Mouse (Mus musculus) stomach, embryonic 16.5 days (tissue): ENCODE results near the gene Dhtkd1. TPM values are rescaled to one million over a fixed set of nuclear protein-coding genes. Genes with fewer than 3 reads are reported as not detected.
A peak's percentile ranks its signal among the peaks of the same experiment; 100 is the strongest.
"Not testable (repeated sequence)": the region's sequence is repeated elsewhere in the genome, so short reads cannot be mapped to it uniquely, and the experiment has no call there.

ENCODE experiments used
- ATAC-seq: fragments of 200-750 bp; cut with Nextera tagmentation; 2 replicates; pipeline ENCODE4 v1.8.0; 2017; ENCODE audit warnings: moderate number of reproducible peaks, moderate TSS enrichment; ENCODE audit not compliant: insufficient read depth, low FRiP score
- H3K27ac ChIP-seq: fragments of 300-500 bp; sonication (generic); 2 replicates; pipeline ENCODE4 v1.5.1; 2014; ENCODE audit warnings: low read length
- H3K27me3 ChIP-seq: fragments of 300-500 bp; sonication (generic); 2 replicates; pipeline ENCODE4 v1.6.1; 2014; ENCODE audit warnings: low read length, control low read depth, mixed read lengths; ENCODE audit not compliant: control insufficient read depth, insufficient read depth
- H3K36me3 ChIP-seq: fragments of 300-500 bp; sonication (generic); 2 replicates; pipeline ENCODE4 v1.6.1; 2014; ENCODE audit warnings: low read length; ENCODE audit not compliant: control insufficient read depth, insufficient read depth
- H3K4me1 ChIP-seq: fragments of 300-500 bp; sonication (generic); 2 replicates; pipeline ENCODE4 v1.6.1; 2014; ENCODE audit warnings: low read length, control low read depth, mixed read lengths; ENCODE audit not compliant: control insufficient read depth, insufficient read depth
- H3K4me2 ChIP-seq: fragments of 300-500 bp; sonication (generic); 2 replicates; pipeline ENCODE4 v1.6.1; 2014; ENCODE audit warnings: low read depth, low read length, mixed read lengths
- H3K4me3 ChIP-seq: fragments of 300-500 bp; sonication (generic); replicated peaks from 2 replicates; pipeline ENCODE4 v1.5.1; 2014; ENCODE audit warnings: mild to moderate bottlenecking, low read length
- H3K9ac ChIP-seq: fragments of 300-500 bp; sonication (generic); 2 replicates; pipeline ENCODE4 v1.6.1; 2014; ENCODE audit warnings: low read length
- H3K9me3 ChIP-seq: fragments of 300-500 bp; sonication (generic); replicated peaks from 2 replicates; pipeline ENCODE4 v1.6.1; 2016; ENCODE audit warnings: low read length, control low read depth; ENCODE audit not compliant: control insufficient read depth
- WGBS: fragments of 180-500 bp; shearing (Covaris S2); extraction: QIAGEN DNeasy Blood & Tissue Kit; methylation state at CpG from one replicate; pipeline ENCODE4 v1.1.7; 2014; 5-methylcytosine and 5-hydroxymethylcytosine counted together
- polyA plus RNA-seq: library from polyadenylated mRNA; unstranded; fragments of >200 nt; fragmentation: Nextera tagmentation; extraction: Ambion mirVana; gene quantifications from 2 replicates; pipeline ENCODE4 v1.2.1, GENCODE M21; 2015

Dhtkd1 gene
- 2.4 and 3.4 TPM in 2 replicates for polyA plus RNA-seq

DNA sequence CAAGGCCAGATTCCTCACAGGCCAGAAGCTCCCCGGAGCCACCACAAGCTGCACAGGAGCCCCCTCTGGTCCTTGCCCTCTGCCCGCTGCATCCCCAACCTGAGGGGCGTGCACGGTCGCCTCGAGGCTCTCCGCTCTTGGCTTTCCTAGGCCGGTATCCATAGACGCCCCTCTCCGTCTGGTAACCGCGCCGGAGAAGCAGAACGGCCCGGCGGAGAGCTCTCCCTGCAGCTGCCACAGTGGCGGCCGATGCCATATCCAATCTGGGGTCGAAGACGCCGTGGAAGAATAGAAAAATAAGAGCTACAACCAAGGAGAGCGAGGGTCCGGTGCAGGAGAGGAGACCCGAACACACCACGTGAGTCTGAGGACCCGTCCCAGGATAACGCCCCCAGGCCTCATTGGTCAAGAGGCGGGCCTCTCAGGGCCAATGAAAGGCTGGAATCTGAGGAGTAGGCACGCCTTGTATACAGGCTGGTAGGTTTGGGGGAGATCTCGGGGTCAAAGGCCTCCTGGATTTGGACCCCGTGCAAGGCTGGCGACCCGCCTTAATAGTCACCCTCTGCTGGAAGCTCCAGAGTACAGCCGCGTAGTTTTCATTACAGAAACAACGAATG lies at the start of gene Dhtkd1:
Dhtkd1 (minus strand) TSS at position 377 of the 617 bp plus-strand sequence.
- H3K27me3 ChIP-seq = no peaks in the 10 kb centered on the region
- ATAC-seq = peak; percentile 92
- H3K4me3 ChIP-seq = peak within 1 kb of the TSS; percentile 61
- no peaks in the 10 kb centered on the region for H3K9me3 ChIP-seq
- H3K36me3 ChIP-seq = no peaks in the 10 kb centered on the region
- no peaks in the 10 kb centered on the region for H3K4me1 ChIP-seq
- peak within 1 kb of the TSS; percentile 81 for H3K9ac ChIP-seq
- peak within 1 kb of the TSS; percentile 91 for H3K4me2 ChIP-seq
- under 1% methylated on average over 36 of the region's 36 CpGs for WGBS
- H3K27ac ChIP-seq = no peak within 1 kb of the TSS

DNA sequence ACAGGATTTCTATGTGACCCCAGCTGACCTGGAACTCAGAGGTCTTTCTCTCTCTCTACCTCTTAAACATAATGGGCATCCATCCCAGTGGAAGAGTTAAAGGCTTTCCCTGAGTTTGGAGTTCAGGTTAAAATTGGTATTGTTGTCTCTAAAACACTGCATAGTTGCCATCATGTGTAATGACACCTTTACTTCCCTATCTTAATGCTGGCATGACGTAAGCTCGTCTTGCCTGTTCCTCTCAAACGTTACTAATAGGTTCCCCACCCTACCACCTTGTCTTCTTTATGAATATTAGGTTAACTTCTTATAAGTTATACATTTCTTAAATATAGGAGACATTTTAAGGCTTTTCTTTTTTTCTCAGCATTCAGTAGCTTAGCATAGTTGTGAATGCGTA lies 34.9 kb upstream of the Dhtkd1 start:
- H3K27ac ChIP-seq = no peak overlapping the region
- peaks cover 6% of the 10 kb centered on the region; the same call in 1 of the 2 replicates for H3K36me3 ChIP-seq
- H3K4me2 ChIP-seq = no peak overlapping the region
- H3K9me3 ChIP-seq = no peaks in the 10 kb centered on the region
- H3K27me3 ChIP-seq = no peaks in the 10 kb centered on the region
- no peaks in the 10 kb centered on the region for H3K4me1 ChIP-seq
- ATAC-seq = no peak
- H3K9ac ChIP-seq = no peak overlapping the region
- no peak overlapping the region for H3K4me3 ChIP-seq
- WGBS = 90% methylated on average over 4 of the region's 4 CpGs

DNA sequence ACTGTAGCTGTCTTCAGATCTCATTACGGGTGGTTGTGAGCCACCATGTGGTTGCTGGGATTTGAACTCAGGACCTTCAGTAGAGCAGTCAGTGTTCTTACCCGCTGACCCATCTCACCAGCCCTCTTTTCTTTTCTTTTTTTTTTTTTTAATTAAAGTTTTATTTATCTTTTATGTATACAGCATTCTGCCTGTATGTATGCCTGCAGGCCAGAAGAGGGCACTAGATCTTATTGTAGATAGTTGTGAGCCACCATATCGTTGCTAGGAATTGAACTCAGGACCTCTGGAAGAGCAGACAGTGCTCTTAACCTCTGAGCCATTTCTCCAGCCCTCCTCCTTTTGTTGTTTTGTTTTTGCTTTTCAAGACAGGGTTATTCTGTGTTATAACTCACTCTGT lies 28.0 kb upstream of the Dhtkd1 start:
- 89% methylated on average over 3 of the region's 3 CpGs for WGBS
- not testable (repeated sequence) for H3K27me3 ChIP-seq, H3K27ac ChIP-seq, H3K9ac ChIP-seq, H3K36me3 ChIP-seq, ATAC-seq, H3K9me3 ChIP-seq, H3K4me3 ChIP-seq, H3K4me1 ChIP-seq, H3K4me2 ChIP-seq

DNA sequence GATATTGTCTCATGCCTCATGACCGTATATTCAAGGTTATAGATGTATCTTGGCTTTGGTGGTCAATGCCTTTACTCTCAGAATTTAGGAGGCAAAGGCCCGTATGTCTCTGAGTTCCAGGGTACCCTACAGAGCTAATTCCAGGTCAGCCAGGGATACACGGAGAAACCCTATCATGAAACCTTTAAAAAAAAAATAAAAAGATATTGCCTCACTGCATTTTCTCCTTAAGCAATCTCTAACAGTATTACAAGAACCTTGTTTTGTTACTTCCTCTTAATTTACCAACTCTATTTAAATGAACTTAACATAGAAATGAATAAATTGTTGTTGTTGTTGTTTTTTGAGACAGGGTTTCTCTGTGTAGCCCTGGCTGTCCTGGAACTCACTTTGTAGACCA lies 23.4 kb upstream of the Dhtkd1 start:
- no peak overlapping the region for H3K4me2 ChIP-seq
- 0 out of 2 replicates have a peak, but pooled peaks cover 2% of the 10 kb centered on the region for H3K9me3 ChIP-seq
- WGBS = 91% methylated on average over 3 of the region's 3 CpGs
- no peaks in the 10 kb centered on the region for H3K27me3 ChIP-seq
- ATAC-seq = no peak
- no peak overlapping the region for H3K9ac ChIP-seq
- no peak overlapping the region for H3K27ac ChIP-seq
- no peak overlapping the region for H3K4me3 ChIP-seq
- no peaks in the 10 kb centered on the region for H3K4me1 ChIP-seq
- H3K36me3 ChIP-seq = peaks cover 12% of the 10 kb centered on the region; the same call in 1 of the 2 replicates

DNA sequence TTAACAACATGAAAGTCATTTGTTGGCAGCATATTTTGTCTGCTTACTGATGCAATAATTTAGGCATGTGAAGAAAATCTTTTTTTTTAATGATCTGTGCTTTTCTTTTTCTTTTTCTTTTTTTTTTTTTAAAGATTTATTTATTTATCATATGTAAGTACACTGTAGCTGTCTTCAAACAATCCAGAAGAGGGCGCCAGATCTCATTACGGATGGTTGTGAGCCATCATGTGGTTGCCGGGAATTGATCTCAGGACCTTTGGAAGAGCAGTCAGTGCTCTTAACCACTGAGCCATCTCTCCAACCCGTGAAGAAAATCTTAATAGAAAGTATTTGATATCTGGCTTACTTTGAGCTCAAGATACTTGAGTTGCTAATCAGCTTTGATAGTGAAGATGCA lies 21.1 kb upstream of the Dhtkd1 start:
- H3K9ac ChIP-seq, H3K4me1 ChIP-seq, H3K27me3 ChIP-seq, H3K4me2 ChIP-seq, H3K4me3 ChIP-seq, H3K27ac ChIP-seq, H3K9me3 ChIP-seq, ATAC-seq: not testable (repeated sequence)
- WGBS = 88% methylated on average over 4 of the region's 4 CpGs
- peaks cover 17% of the 10 kb centered on the region for H3K36me3 ChIP-seq

DNA sequence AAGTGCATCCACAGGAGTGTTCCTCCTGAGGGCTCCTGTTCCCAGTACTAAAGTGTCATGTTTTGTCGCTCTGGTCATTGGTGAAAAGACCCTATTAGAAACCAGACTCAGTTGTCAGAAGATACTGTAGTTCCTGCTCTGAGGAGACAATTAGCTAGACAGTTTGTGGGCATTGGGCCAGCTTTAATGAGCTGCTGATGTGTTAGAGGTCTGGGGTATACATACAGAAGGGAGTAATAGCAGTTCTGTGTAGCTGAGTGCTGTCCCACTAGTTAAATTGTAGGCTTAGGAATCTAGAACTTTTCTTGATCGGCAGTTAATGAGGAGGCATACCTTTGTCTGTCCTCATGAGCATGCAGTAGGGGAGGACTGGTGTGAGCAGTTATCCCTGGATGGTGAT lies 19.7 kb upstream of the Dhtkd1 start:
- WGBS = 73% methylated on average over 2 of the region's 2 CpGs
- Histone ChIP-seq H3K36me3 (peaks cover 27% of the 10 kb centered on the region), H3K27ac (no peak overlapping the region)

DNA sequence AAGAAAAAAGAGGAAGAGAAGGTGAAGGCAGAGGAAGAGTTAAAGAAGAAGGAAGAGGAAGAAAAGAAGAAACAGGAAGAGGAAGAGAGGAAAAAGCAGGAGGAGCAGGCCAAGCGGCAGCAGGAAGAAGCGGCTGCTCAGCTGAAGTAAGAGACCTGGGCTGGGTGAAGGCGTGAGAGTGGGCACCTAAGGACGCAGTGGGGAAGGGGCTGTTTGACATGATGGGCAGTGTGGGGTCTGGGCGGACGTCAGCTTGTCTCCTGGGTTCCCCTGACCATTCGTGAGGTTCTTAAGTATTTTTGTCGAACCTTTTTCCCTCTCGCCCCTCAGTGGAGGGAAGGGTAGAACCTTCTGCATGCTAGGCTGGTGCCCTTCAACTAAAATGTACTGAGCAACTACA lies 15.1 kb upstream of the Dhtkd1 start:
- H3K36me3 ChIP-seq = peaks cover 18% of the 10 kb centered on the region
- no peak for ATAC-seq
- H3K9me3 ChIP-seq = no peaks in the 10 kb centered on the region
- no peak overlapping the region for H3K4me3 ChIP-seq
- WGBS = 88% methylated on average over 9 of the region's 9 CpGs
- no peak overlapping the region for H3K27ac ChIP-seq
- H3K4me1 ChIP-seq = no peaks in the 10 kb centered on the region
- no peak overlapping the region for H3K9ac ChIP-seq
- H3K4me2 ChIP-seq = no peak overlapping the region
- no peaks in the 10 kb centered on the region for H3K27me3 ChIP-seq

More for the DNA sequence above, 19.7 kb upstream of the Dhtkd1 start:
- Histone ChIP-seq H3K4me3 (no peak overlapping the region), H3K4me1 (no peaks in the 10 kb centered on the region), H3K27me3 (no peaks in the 10 kb centered on the region), H3K4me2 (no peak overlapping the region), H3K9ac (no peak overlapping the region), H3K9me3 (0 out of 2 replicates have a peak, but pooled peaks cover 2% of the 10 kb centered on the region)
- no peak for ATAC-seq

DNA sequence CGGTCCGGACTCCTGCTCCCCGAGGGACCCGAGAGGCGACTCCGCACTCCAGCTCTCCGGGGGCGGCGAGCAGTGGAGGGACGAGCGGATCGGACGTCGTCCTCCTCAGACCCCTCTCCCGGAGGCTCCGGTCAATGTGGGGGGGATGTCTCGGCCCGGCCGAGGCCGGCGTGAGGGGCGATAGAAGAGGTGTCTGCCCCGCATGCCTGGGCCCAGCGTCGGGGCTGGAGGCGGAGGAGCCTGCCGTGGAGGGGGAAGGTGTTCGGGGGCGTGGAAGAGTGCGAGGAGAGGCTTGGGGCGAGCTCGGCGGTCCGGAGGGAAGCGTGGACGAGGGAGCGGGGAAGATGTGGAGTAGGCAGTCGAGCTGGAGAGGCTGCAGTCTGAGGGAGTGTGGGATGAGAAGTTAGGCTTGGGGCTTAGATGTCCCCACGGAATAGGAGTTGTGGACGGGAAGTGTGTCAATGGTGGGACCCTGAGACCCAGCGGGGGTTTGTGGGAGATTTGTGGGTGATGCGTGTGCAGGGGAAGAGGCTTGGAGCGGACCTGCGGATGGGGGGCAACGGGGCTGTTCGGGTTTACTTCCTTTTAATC lies 9.1 kb upstream of the Dhtkd1 start:
- H3K36me3 ChIP-seq = no peaks in the 10 kb centered on the region
- peaks cover 6% of the 10 kb centered on the region; the same call in 1 of the 2 replicates for H3K4me1 ChIP-seq
- H3K4me2 ChIP-seq = peak overlapping the region; percentile 83
- peak overlapping the region; percentile 99 for H3K4me3 ChIP-seq
- ATAC-seq = peak; percentile 54
- H3K9me3 ChIP-seq = no peaks in the 10 kb centered on the region
- peak overlapping the region; percentile 92 for H3K27ac ChIP-seq
- H3K27me3 ChIP-seq = no peaks in the 10 kb centered on the region
- peak overlapping the region; percentile 98 for H3K9ac ChIP-seq
- WGBS = under 1% methylated on average over 46 of the region's 46 CpGs

DNA sequence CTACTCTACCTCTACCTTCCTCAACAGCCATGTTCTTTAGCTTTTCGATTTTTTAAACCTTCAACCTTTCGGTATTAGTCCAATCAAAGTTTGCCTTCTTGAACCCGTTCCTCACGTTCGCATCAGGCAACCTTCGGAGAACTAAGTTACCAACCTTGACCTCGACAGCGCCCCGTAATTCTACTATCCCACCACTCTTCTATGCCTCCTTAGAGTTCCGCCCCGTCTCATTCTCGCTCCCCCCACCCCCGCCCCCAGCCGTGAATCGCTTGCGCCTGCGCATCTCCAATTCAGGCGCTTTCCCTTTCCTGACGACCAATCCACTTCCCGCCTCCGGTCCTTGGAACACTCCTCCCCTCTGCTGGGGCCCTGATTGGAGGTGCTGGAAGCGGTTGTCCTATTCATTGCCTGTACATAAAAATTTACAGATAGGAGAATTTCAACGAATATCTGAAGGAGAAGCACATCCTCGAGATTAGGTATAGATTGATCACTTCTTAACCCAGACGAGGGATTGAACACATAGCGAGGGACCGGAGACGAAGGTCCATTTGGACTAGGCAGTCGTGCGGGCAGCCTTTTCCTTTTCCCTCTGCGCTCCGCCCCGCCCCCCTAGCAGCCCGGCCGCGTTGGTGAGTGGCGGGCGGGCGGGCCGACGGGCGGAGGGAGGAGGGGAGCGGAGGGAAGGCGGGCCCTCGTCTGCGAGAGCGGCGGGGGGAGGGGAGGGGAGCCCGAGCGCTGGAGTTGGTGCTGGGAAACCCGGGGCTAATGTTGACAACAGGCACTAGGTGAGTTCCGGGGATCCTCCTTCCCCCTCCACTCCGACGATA lies 8.4 kb upstream of the Dhtkd1 start, which contains the start of gene Upf2:
Upf2 (plus strand) TSS at position 704 of the 830 bp plus-strand sequence.
- Histone ChIP-seq H3K4me2 (peak within 1 kb of the TSS; percentile 83), H3K36me3 (no peaks in the 10 kb centered on the region), H3K9ac (peak within 1 kb of the TSS; percentile 98), H3K27me3 (no peaks in the 10 kb centered on the region), H3K4me1 (peaks cover 6% of the 10 kb centered on the region; the same call in 1 of the 2 replicates), H3K4me3 (peak within 1 kb of the TSS; percentile 99), H3K9me3 (no peaks in the 10 kb centered on the region), H3K27ac (peak within 1 kb of the TSS; percentile 92)
- ATAC-seq = peak; percentile 95
- under 1% methylated on average over 45 of the region's 54 CpGs for WGBS
